Mouse (Mus musculus): ENCODE data around the gene Msl1. TPM values are rescaled to one million over a fixed set of nuclear protein-coding genes. Genes with fewer than 3 reads are reported as not detected.
A peak's percentile ranks its signal among the peaks of the same experiment; 100 is the strongest.

The Msl1 gene
- polyA plus RNA-seq, 1 experiment from 2014 or later = 38.8 TPM

DNA sequence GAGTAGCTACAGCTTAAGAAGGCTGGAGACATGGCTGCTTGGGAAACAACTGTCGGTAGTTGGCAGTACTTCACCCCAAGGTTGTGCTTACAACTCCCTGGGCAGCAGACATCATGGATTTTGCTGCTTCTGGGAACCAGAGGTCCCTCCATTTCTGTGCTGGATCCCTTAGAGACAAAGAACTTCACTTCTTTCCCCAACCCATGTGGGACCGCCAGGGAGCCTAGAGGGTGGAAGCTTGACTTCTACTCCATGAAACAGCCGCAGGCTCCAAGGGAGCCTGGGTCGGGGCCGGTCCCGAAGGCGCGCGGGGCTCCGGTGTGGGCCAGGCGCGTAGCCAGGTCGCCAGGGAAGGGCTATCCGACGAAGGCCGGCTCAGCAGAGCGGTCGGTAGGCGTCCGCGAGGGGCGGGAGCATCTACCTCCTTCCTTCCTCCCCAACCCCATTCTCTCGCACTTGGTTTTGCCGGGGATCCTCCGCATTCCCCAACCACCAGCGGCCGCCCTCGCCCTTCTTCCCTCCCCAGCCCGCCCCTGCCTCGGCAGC is 774 bp upstream of the Msl1 start:
- peak overlapping the region; percentile 98 for H3K4me2 ChIP-seq (replicated peaks)

DNA sequence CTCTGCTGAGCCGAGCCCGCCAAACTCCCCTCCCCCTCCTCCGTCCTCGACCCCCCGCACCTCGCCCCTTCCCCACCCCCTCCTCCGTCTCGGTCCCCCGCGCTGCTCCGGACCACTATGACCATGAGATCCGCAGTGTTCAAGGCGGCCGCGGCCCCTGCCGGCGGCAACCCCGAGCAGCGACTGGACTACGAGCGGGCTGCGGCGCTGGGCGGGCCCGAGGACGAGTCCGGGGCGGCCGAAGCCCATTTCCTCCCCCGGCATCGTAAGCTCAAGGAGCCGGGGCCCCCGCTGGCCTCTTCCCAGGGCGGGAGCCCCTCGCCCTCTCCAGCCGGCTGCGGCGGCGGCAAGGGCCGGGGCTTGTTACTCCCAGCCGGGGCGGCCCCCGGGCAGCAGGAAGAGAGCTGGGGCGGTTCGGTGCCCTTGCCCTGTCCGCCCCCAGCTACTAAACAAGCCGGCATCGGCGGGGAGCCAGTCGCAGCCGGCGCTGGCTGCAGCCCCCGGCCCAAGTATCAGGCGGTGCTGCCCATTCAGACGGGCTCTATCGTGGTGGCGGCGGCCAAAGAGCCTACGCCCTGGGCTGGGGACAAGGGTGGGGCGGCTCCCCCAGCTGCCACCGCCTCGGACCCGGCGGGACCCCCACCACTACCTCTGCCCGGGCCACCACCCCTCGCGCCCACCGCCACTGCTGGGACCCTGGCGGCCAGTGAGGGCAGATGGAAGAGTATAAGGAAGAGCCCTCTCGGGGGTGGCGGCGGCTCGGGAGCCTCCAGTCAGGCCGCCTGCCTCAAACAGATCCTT is 598 bp downstream of the Msl1 start:
- H3K27me3 ChIP-seq = no peaks in the 10 kb centered on the region
- H3K9me3 ChIP-seq (replicated peaks) = no peaks in the 10 kb centered on the region
- H3K27ac ChIP-seq = peak overlapping the region; percentile 100
- peaks cover 39% of the 10 kb centered on the region for H3K4me1 ChIP-seq
- ATAC-seq (ENCODE audit: low FRiP score) = peak; percentile 53
- peak overlapping the region; percentile 98 for H3K4me2 ChIP-seq (replicated peaks)
- peaks cover 22% of the 10 kb centered on the region for H3K36me3 ChIP-seq
- peak overlapping the region; percentile 100 for H3K4me3 ChIP-seq
- 1% methylated on average over 66 of the region's 74 CpGs for WGBS
- peak overlapping the region; percentile 100 for H3K9ac ChIP-seq

More for the DNA sequence above, 774 bp upstream of the Msl1 start:
- peaks cover 43% of the 10 kb centered on the region for H3K4me1 ChIP-seq
- no peaks in the 10 kb centered on the region for H3K9me3 ChIP-seq (replicated peaks)
- peak overlapping the region; percentile 100 for H3K27ac ChIP-seq
- H3K9ac ChIP-seq = peak overlapping the region; percentile 100
- peaks cover 8% of the 10 kb centered on the region for H3K36me3 ChIP-seq
- H3K4me3 ChIP-seq = peak overlapping the region; percentile 100
- ATAC-seq (ENCODE audit: low FRiP score) = peak; percentile 44
- no peaks in the 10 kb centered on the region for H3K27me3 ChIP-seq
- WGBS = 0% methylated on average over 25 of the region's 30 CpGs

DNA sequence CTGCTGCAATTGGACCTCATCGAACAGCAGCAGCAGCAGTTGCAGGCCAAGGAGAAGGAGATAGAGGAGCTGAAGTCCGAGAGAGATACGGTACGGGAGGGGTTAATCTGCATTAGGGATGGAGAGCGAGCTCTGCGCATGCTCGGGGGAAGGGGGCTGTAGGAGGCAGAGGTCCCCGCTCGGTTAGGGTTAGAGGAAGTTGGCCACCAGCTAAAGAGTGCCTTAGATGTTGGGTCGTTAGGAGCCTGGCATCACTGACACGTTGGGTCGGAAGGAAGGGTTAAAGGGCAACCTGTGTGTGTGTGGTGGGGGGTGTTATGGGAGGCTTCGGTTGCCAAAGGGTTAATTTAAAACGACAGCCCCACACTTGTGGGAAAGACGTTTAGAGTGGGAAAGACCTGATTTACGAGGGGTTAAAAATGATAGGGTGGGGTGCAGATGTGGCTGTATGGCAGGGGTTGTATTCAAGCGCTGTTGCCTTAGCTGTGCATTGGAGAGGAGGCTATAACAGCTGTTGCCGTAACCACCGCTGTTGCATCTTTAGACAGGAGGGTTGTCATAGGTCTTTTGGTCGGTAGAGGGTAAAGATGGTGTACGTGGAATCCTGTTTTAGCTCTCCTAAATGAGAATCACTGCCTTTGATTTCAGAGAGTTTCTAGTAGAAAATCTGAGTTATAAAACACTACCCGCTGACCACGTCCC is 1.4 kb downstream of the Msl1 start:
- no peaks in the 10 kb centered on the region for H3K9me3 ChIP-seq (replicated peaks)
- H3K9ac ChIP-seq = peak overlapping the region; percentile 100
- peak overlapping the region; percentile 100 for H3K27ac ChIP-seq
- 5% methylated on average over 23 of the region's 23 CpGs for WGBS
- peak; percentile 72 for ATAC-seq (ENCODE audit: low FRiP score)
- peak overlapping the region; percentile 98 for H3K4me2 ChIP-seq (replicated peaks)
- H3K4me1 ChIP-seq = peaks cover 39% of the 10 kb centered on the region
- peak overlapping the region; percentile 100 for H3K4me3 ChIP-seq
- peaks cover 29% of the 10 kb centered on the region for H3K36me3 ChIP-seq
- H3K27me3 ChIP-seq = no peaks in the 10 kb centered on the region

DNA sequence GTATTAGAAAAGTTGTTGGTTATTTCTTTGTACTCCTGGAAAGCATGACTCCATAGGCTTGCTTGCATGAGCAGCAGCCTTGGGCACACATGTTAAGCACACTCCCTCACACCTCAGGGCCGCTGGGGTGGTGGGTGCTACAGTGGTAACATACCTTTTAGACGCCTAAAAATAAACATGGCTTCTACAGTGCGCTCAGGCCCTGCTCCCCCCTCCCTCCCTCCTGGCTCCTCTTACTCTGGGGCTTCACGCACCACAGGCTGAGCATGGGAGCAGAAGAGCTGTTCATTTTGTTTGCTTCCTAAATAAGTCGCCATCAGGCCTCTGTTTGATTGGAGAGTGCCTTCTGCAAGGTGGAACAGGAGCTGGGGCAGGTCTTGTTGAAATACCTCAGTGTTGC is 2.0 kb downstream of the Msl1 start:
- H3K9me3 ChIP-seq (replicated peaks) = no peaks in the 10 kb centered on the region
- peaks cover 36% of the 10 kb centered on the region for H3K36me3 ChIP-seq
- peak overlapping the region; percentile 98 for H3K4me2 ChIP-seq (replicated peaks)
- peaks cover 36% of the 10 kb centered on the region for H3K4me1 ChIP-seq
- H3K4me3 ChIP-seq = peak overlapping the region; percentile 100
- H3K27ac ChIP-seq = peak overlapping the region; percentile 26; the same call in 1 of the 2 replicates
- H3K27me3 ChIP-seq = no peaks in the 10 kb centered on the region
- H3K9ac ChIP-seq = peak overlapping the region; percentile 100
- 19% methylated on average over 5 of the region's 5 CpGs for WGBS
- no peak for ATAC-seq (ENCODE audit: low FRiP score)

DNA sequence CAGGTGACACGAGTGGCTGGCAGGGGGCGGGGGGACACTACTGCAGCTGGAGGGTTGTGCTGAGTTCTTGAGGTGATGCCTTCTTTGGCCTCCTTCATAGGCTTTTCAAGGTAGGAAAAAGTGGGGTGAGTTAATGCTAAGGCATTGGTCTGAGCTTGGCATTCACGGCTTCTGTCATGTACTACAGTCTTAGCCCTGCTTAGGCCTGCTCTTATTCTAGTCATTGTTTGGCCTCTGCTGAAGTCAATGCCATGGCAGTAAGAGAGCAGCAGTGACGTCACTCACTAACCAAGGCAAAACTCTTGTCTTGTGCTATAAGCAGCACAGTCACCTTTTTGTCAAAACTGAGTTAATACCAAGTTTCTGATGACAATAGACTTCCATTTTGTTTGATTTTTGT is 2.6 kb downstream of the Msl1 start:
- 56% methylated on average over 4 of the region's 4 CpGs for WGBS
- Histone ChIP-seq H3K9me3 (replicated peaks) (no peaks in the 10 kb centered on the region), H3K9ac (peak overlapping the region; percentile 100), H3K36me3 (peaks cover 42% of the 10 kb centered on the region), H3K27ac (peak overlapping the region; percentile 26; the same call in 1 of the 2 replicates), H3K4me2 (replicated peaks) (peak overlapping the region; percentile 98), H3K4me1 (peaks cover 32% of the 10 kb centered on the region), H3K4me3 (peak overlapping the region; percentile 100), H3K27me3 (no peaks in the 10 kb centered on the region)
- ATAC-seq (ENCODE audit: low FRiP score) = no peak

DNA sequence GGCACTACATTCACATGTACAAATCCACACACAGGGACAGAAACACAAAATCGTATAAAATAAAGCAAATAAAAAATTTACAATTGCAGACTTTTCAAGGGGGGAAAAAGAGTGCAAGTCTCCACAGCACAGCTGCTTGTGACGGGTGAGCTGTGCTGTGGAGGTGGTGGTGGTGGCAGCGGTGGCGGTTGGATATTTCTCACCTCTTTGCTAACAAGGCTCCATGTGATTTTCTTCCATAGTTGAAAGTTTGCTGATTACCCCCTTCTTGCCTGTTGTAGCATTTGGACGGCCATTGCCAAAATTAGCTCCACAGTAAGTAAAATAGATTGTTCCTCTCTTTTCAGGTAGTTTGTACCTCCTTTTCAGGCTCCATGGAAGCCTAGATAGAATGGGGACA is 9.3 kb downstream of the Msl1 start, which contains the start of gene Casc3:
Gene Casc3, plus strand, starts transcription at position 301 of the 400 bp plus-strand sequence.
- no peak within 1 kb of the TSS for H3K4me2 ChIP-seq (replicated peaks)
- H3K36me3 ChIP-seq = peaks cover 80% of the 10 kb centered on the region
- no peak within 1 kb of the TSS for H3K4me3 ChIP-seq
- peaks cover 4% of the 10 kb centered on the region for H3K4me1 ChIP-seq
- no peak within 1 kb of the TSS for H3K27ac ChIP-seq
- ATAC-seq (ENCODE audit: low FRiP score) = no peak
- WGBS = 92% methylated on average over 5 of the region's 5 CpGs
- H3K27me3 ChIP-seq = no peaks in the 10 kb centered on the region
- H3K9ac ChIP-seq = no peak within 1 kb of the TSS
- no peaks in the 10 kb centered on the region for H3K9me3 ChIP-seq (replicated peaks)

DNA sequence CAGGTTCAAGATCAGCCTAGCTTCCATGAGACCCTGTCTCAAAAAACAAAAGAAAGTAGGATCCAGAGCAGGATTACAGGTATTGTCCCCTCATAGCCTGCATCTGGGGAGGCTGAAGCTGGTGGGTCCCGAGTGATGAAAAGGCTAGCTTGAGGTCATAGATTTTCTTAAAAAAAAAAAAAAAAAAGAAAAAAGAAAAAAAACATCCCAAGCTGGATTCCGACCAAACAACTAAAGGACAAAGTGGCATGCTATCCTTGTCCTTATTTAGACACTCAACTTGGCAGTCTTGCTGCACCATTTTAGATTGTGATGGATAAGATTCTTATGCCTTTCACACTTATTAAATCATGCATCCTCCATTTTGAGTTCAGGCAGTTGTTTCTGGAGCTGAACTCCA is 13.1 kb downstream of the Msl1 start:
- H3K36me3 ChIP-seq = peaks cover 58% of the 10 kb centered on the region
- ATAC-seq (ENCODE audit: low FRiP score) = no peak
- no peaks in the 10 kb centered on the region for H3K9me3 ChIP-seq (replicated peaks)
- H3K9ac ChIP-seq = no peak overlapping the region
- H3K4me1 ChIP-seq = peaks cover 20% of the 10 kb centered on the region
- peak overlapping the region; percentile 51; the same call in 1 of the 2 replicates for H3K4me2 ChIP-seq (replicated peaks)
- WGBS = 79% methylated on average over 2 of the region's 2 CpGs
- H3K4me3 ChIP-seq = no peak overlapping the region
- no peaks in the 10 kb centered on the region for H3K27me3 ChIP-seq
- H3K27ac ChIP-seq = peak overlapping the region; percentile 99; the same call in 1 of the 2 replicates

DNA sequence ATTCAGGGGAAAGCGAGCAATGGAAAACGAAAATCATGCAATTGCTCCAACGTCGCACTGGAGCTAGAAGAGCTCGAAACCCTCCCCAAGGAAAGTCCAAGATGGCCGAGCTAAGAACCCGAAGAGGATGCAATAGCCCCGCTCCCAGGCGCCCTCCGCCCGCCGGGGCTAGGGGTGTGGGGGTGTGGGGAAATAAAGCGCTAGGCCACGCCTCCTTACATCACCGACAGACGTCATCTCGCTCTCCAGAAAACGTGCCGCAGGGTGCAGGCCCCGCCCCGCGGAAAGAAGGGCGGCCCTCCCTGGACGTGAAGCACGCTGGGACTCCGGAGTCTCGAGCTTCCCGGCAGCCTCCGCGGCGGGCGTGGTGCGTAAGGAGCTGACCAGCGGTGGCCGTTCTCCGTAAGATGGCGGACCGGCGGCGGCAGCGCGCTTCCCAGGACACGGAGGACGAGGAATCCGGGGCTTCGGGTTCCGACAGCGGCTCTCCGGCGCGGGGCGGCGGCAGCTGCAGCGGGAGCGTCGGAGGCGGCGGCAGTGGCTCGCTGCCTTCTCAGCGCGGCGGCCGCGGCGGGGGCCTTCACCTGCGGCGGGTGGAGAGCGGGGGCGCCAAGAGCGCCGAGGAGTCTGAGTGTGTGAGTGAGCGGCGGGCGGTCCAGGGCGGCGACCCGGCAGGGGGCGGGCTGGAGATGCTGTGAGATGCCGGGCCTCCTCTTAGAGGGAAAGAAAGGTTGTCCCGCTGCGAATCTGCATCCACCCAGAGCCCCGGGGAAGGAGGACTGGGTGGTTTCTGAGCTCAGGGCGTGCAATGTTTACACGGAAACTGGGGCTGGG is 14.4 kb downstream of the Msl1 start:
- H3K36me3 ChIP-seq = peaks cover 58% of the 10 kb centered on the region
- H3K9me3 ChIP-seq (replicated peaks) = no peaks in the 10 kb centered on the region
- peak overlapping the region; percentile 80 for H3K4me2 ChIP-seq (replicated peaks)
- peak; percentile 99 for ATAC-seq (ENCODE audit: low FRiP score)
- under 1% methylated on average over 73 of the region's 84 CpGs for WGBS
- H3K27me3 ChIP-seq = no peaks in the 10 kb centered on the region
- H3K9ac ChIP-seq = peak overlapping the region; percentile 94
- H3K4me3 ChIP-seq = peak overlapping the region; percentile 94
- peaks cover 20% of the 10 kb centered on the region for H3K4me1 ChIP-seq
- peak overlapping the region; percentile 99 for H3K27ac ChIP-seq

DNA sequence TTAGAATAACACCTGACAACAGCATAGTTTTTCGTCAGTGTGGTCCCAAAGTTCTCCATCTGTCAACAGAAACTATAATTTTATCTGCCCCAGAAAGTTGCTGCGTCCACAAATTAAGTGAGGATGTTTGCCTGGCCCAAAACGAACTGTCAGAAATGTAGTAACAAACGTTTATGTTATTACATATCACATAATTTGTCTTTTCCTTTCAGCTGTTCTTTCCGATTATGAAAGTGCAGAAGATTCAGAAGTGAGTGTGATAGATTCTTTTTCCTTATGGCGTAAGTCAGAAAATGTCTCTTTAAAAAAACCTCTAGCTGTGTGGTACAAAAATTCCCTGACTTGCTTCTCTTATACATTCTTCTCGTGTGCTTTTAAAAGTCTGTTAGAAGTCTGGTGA is 15.4 kb downstream of the Msl1 start:
- Histone ChIP-seq H3K9me3 (replicated peaks) (no peaks in the 10 kb centered on the region), H3K27ac (0 out of 2 replicates have a peak overlapping the region, but pooled peaks have one; percentile 99), H3K4me2 (replicated peaks) (peak overlapping the region; percentile 80), H3K27me3 (no peaks in the 10 kb centered on the region), H3K4me1 (peaks cover 20% of the 10 kb centered on the region), H3K9ac (peak overlapping the region; percentile 94), H3K36me3 (peaks cover 53% of the 10 kb centered on the region), H3K4me3 (peak overlapping the region; percentile 94)
- ATAC-seq (ENCODE audit: low FRiP score) = no peak
- WGBS = 80% methylated on average over 7 of the region's 7 CpGs

DNA sequence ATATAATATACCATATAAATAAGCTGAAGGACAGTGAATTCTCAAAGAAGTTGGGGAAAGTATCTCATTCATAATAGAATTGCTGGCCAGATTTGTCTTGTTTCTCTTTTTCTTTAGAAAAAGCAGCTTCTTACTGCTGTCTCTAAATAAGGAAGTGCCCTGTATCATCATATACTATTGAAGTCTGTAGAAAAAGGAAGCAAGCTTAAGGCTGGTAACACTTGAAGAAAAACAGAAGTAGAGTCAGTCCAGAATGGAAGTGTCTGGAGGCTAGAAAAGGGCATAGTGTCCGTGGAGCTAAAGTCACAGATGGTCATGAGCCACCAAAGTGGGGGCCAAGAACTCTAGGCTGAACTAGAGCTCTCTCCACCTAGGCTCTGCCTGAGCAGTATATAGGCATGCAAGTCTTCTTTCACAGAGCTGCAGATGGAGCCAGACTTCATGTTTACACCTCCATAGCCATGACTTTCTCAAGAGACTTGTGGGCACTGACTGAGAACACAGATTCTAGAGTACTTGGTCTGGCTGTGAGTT is 21.5 kb downstream of the Msl1 start:
- Histone ChIP-seq H3K27me3 (no peaks in the 10 kb centered on the region), H3K36me3 (peaks cover 88% of the 10 kb centered on the region), H3K4me3 (no peak overlapping the region), H3K9me3 (replicated peaks) (no peaks in the 10 kb centered on the region), H3K4me1 (peaks cover 3% of the 10 kb centered on the region; the same call in 1 of the 2 replicates), H3K4me2 (replicated peaks) (no peak overlapping the region), H3K9ac (no peak overlapping the region), H3K27ac (no peak overlapping the region)
- 97% methylated on average over 1 of the region's 1 CpGs for WGBS
- no peak for ATAC-seq (ENCODE audit: low FRiP score)

DNA sequence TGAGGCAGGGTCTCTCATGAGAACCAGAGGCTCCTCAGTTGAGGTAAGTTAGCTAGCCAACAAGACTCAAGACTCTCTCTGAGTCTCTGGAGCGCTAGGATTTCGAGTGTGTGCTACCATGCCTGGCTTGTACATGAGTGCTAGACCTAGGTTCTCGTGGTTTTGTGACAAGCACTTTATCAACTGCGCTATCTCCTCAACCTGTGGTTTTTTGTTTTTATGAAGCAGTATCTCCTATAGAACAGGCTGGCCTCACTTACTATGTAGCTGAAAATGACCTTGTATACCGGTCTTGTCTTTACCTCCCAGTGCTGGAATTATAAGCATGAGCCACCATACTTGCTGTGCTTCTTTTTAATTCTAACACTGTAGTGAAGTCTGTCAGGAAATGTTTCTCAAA is 25.7 kb downstream of the Msl1 start:
- H3K36me3 ChIP-seq = peaks cover 93% of the 10 kb centered on the region

More for the DNA sequence above, 25.7 kb downstream of the Msl1 start:
- Histone ChIP-seq H3K9me3 (replicated peaks) (no peaks in the 10 kb centered on the region), H3K4me2 (replicated peaks) (no peak overlapping the region), H3K4me3 (no peak overlapping the region), H3K27ac (no peak overlapping the region), H3K4me1 (no peaks in the 10 kb centered on the region), H3K9ac (no peak overlapping the region), H3K27me3 (no peaks in the 10 kb centered on the region)
- WGBS = 96% methylated on average over 5 of the region's 5 CpGs
- no peak for ATAC-seq (ENCODE audit: low FRiP score)
